Mouse (Mus musculus) kidney, adult 2 months (tissue): ENCODE data around the gene Slc11a1. TPM values are rescaled to one million over a fixed set of nuclear protein-coding genes. Genes with fewer than 3 reads are reported as not detected.

Experiments used
- DNase-seq: peaks from one replicate; pipeline ENCODE4 v3.0.0; 2021
- H3K27ac ChIP-seq: fragments of 200-500 bp; 2 replicates; pipeline ENCODE4 v1.5.1; 2012; ENCODE audit warnings: low read depth, low read length, control low read depth, inconsistent platforms; ENCODE audit not compliant: insufficient read depth
- H3K27me3 ChIP-seq: fragments of 200-500 bp; replicated peaks from 2 replicates; pipeline ENCODE4 v1.6.1; 2012; ENCODE audit warnings: mild to moderate bottlenecking, moderate library complexity, low read length, inconsistent platforms; ENCODE audit not compliant: control insufficient read depth, insufficient read depth
- H3K36me3 ChIP-seq: fragments of 200-500 bp; 2 replicates; pipeline ENCODE4 v1.6.1; 2012; ENCODE audit warnings: mild to moderate bottlenecking, moderate library complexity, low read length, inconsistent platforms; ENCODE audit not compliant: control insufficient read depth, insufficient read depth
- H3K4me1 ChIP-seq: fragments of 200-500 bp; 2 replicates; pipeline ENCODE4 v1.6.1; 2011; ENCODE audit warnings: low read length; ENCODE audit not compliant: control insufficient read depth, insufficient read depth
- H3K4me3 ChIP-seq: fragments of 200-500 bp; 2 replicates; pipeline ENCODE4 v1.5.1; 2011; ENCODE audit warnings: mild to moderate bottlenecking, low read depth, low read length, control low read depth; ENCODE audit not compliant: insufficient read depth
- CTCF ChIP-seq: fragments of 200-500 bp; conservative IDR thresholded peaks from 2 replicates; pipeline ENCODE4 v1.5.1; 2011; ENCODE audit warnings: low read depth, mild to moderate bottlenecking, control low read depth, low read length, moderate library complexity, mixed read lengths; ENCODE audit not compliant: insufficient read depth, insufficient read length
- POLR2A ChIP-seq: fragments of 200-500 bp; IDR thresholded peaks from one replicate; pipeline ENCODE4 v1.6.1; 2011; ENCODE audit warnings: low read depth, low read length, control low read depth
- WGBS: fragments of 180-500 bp; shearing (Covaris S2); methylation state at CpG from one replicate; pipeline ENCODE4 v1.1.7; 2018; 5-methylcytosine and 5-hydroxymethylcytosine counted together
- polyA plus RNA-seq: library from polyadenylated mRNA; depleted of rRNA; stranded (reverse); fragments of >200 nt; gene quantifications from 2 replicates; pipeline ENCODE4 v1.2.3, GENCODE M21; 2012; rRNA removed

The Slc11a1 gene
- polyA plus RNA-seq, 1 experiment = 13.4 TPM

- Histone ChIP-seq H3K27ac (no peak overlapping the region), H3K4me3 (no peak overlapping the region), H3K27me3 (no peaks in the 10 kb centered on the region), H3K4me1 (peaks cover 4% of the 10 kb centered on the region; the same call in 1 of the 2 replicates), H3K36me3 (peaks cover 4% of the 10 kb centered on the region; the same call in 1 of the 2 replicates)
- DNase-seq = peak; percentile 51
- WGBS = 29% methylated on average over 5 of the region's 5 CpGs
- no peak for TF ChIP-seq POLR2A
- TF ChIP-seq CTCF = no peak
Observed at GRCm38 (mm10) chr1:74434596-74434995, 59.6 kb downstream of the Slc11a1 start.

GRCm38 (mm10) chr1:74435563-74435962 lies 60.6 kb downstream of the Slc11a1 start:
- Histone ChIP-seq H3K4me3 (no peak overlapping the region), H3K27ac (no peak overlapping the region), H3K4me1 (peaks cover 4% of the 10 kb centered on the region; the same call in 1 of the 2 replicates), H3K36me3 (peaks cover 4% of the 10 kb centered on the region; the same call in 1 of the 2 replicates), H3K27me3 (no peaks in the 10 kb centered on the region)
- DNase-seq = no peak
- TF ChIP-seq POLR2A (no peak), CTCF (no peak)
- whole genome bisulfite sequencing = 73% methylated on average over 6 of the region's 6 CpGs

Other genes starting within 250 kb of the Slc11a1 start
- gene Rufy4, start 249.7 kb upstream of the Slc11a1 start, polyA plus RNA-seq = 2.4 and 3.3 TPM in 2 replicates
- gene Cxcr2, start 221.2 kb upstream of the Slc11a1 start, polyA plus RNA-seq = 0.07 and 0.55 TPM in 2 replicates
- not detected in 2 replicates for gene Cxcr1, start 180.6 kb upstream of the Slc11a1 start, polyA plus RNA-seq
- gene Arpc2, start 139.1 kb upstream of the Slc11a1 start, polyA plus RNA-seq = 124 TPM in 2 replicates
- gene Gpbar1, start 96.6 kb upstream of the Slc11a1 start, polyA plus RNA-seq = 0.20 and 0.48 TPM in 2 replicates
- gene Aamp, start 90.5 kb upstream of the Slc11a1 start, polyA plus RNA-seq = 212 and 217 TPM in 2 replicates
- 139 and 165 TPM in 2 replicates for gene Pnkd, start 90.3 kb upstream of the Slc11a1 start, polyA plus RNA-seq
- gene Tmbim1, start 69.6 kb upstream of the Slc11a1 start, polyA plus RNA-seq = 74.1 and 103 TPM in 2 replicates
- gene Catip, start 13.1 kb upstream of the Slc11a1 start, polyA plus RNA-seq = 0.33 and 0.43 TPM in 2 replicates
- 185 and 187 TPM in 2 replicates for gene Ctdsp1, start 16.3 kb downstream of the Slc11a1 start, polyA plus RNA-seq
- 69.8 and 75.0 TPM in 2 replicates for gene Vil1, start 34.2 kb downstream of the Slc11a1 start, polyA plus RNA-seq
- 16.4 and 18.6 TPM in 2 replicates for gene Cnot9, start 130.9 kb downstream of the Slc11a1 start, polyA plus RNA-seq
- 1.0 and 1.4 TPM in 2 replicates for gene Plcd4, start 167.7 kb downstream of the Slc11a1 start, polyA plus RNA-seq
- gene Usp37, start 169.1 kb downstream of the Slc11a1 start, polyA plus RNA-seq = 4.1 and 4.3 TPM in 2 replicates
- gene Zfp142, start 213.1 kb downstream of the Slc11a1 start, polyA plus RNA-seq = 11.2 and 12.6 TPM in 2 replicates
- 29.3 and 32.8 TPM in 2 replicates for gene Bcs1l, start 213.1 kb downstream of the Slc11a1 start, polyA plus RNA-seq
- gene Rnf25, start 226.2 kb downstream of the Slc11a1 start, polyA plus RNA-seq = 63.3 and 64.1 TPM in 2 replicates
- gene Stk36, start 226.2 kb downstream of the Slc11a1 start, polyA plus RNA-seq = 5.9 and 6.4 TPM in 2 replicates